Mouse (Mus musculus) MEL (cell line): ENCODE results near the gene Klhl26. TPM values are rescaled to one million over a fixed set of nuclear protein-coding genes. Genes with fewer than 3 reads are reported as not detected.

ENCODE experiments used
- DNase-seq: peaks from one replicate; pipeline ENCODE4 v3.0.0; 2011; ENCODE audit warnings: low read depth, low spot score
- H3K27ac ChIP-seq: 2 replicates; pipeline ENCODE4 v1.5.1; 2012; ENCODE audit warnings: low read depth, mild to moderate bottlenecking, control low read depth, low read length, moderate library complexity; ENCODE audit not compliant: control insufficient read depth
- H3K27me3 ChIP-seq, 2 experiments: fragments of 150-350 bp in 1 of 2; sonication (generic) in 1 of 2; 2 replicates each; pipeline ENCODE4 v1.6.1; 2012; ENCODE audit warnings: low read length in 2 of 2, mild to moderate bottlenecking in 2 of 2, improper control_type of control experiment in 1 of 2, moderate library complexity in 1 of 2; ENCODE audit not compliant: insufficient read depth in 2 of 2, control insufficient read depth in 1 of 2
- H3K36me3 ChIP-seq, 2 experiments: 2 replicates each; pipeline ENCODE4 v1.6.1; 2012 to 2014; ENCODE audit warnings: low read length in 2 of 2, improper control_type of control experiment in 1 of 2, inconsistent platforms in 1 of 2, mild to moderate bottlenecking in 1 of 2; ENCODE audit not compliant: insufficient read depth in 2 of 2, control insufficient read depth in 1 of 2
- H3K4me1 ChIP-seq, 2 experiments: fragments of 150-350 bp in 1 of 2; sonication (generic) in 1 of 2; 2 replicates each; pipeline ENCODE4 v1.6.1; 2012; ENCODE audit warnings: low read length in 2 of 2, improper control_type of control experiment in 1 of 2, mild to moderate bottlenecking in 1 of 2; ENCODE audit not compliant: insufficient read depth in 2 of 2, control insufficient read depth in 1 of 2
- H3K4me3 ChIP-seq, 2 experiments: fragments of 150-350 bp in 1 of 2; sonication (generic) in 1 of 2; 2 replicates each; pipeline ENCODE4 v1.5.1; 2012; ENCODE audit warnings: low read depth in 2 of 2, low read length in 2 of 2, mild to moderate bottlenecking in 2 of 2, moderate library complexity in 2 of 2, control low read depth in 1 of 2, improper control_type of control experiment in 1 of 2; ENCODE audit not compliant: control insufficient read depth in 1 of 2, insufficient read depth in 1 of 2
- H3K79me2 ChIP-seq: 2 replicates; pipeline ENCODE4 v1.6.1; 2012; ENCODE audit warnings: mild to moderate bottlenecking, low read length, moderate library complexity; ENCODE audit not compliant: control insufficient read depth, poor library complexity, insufficient read depth
- H3K9ac ChIP-seq: 2 replicates; pipeline ENCODE4 v1.6.1; 2012; ENCODE audit warnings: low read depth, mild to moderate bottlenecking, control low read depth, low read length, moderate library complexity; ENCODE audit not compliant: control insufficient read depth, poor library complexity, severe bottlenecking
- H3K9me3 ChIP-seq: fragments of 150-350 bp; sonication (generic); replicated peaks from 2 replicates; pipeline ENCODE4 v1.6.1; 2012; ENCODE audit warnings: mild to moderate bottlenecking, low read length, improper control_type of control experiment, moderate library complexity; ENCODE audit not compliant: insufficient read depth
- BHLHE40 ChIP-seq: IDR thresholded peaks from 2 replicates; pipeline ENCODE4 v1.6.1; 2012; ENCODE audit warnings: low read depth, mild to moderate bottlenecking, inconsistent platforms, low read length, improper control_type of control experiment, borderline replicate concordance
- CHD1 ChIP-seq: IDR thresholded peaks from 2 replicates; pipeline ENCODE4 v1.6.1; 2012; ENCODE audit warnings: low read depth, mild to moderate bottlenecking, inconsistent platforms, low read length, improper control_type of control experiment
- CHD2 ChIP-seq: IDR thresholded peaks from 2 replicates; pipeline ENCODE4 v1.6.1; 2011; ENCODE audit warnings: low read length, improper control_type of control experiment
- CTCF ChIP-seq, 3 experiments: IDR thresholded peaks in 2 of 3; conservative IDR thresholded peaks in 1 of 3; 2 replicates each; pipeline ENCODE4 v1.5.1; 2011 to 2012; ENCODE audit warnings: low read length in 3 of 3, low read depth in 2 of 3, mild to moderate bottlenecking in 2 of 3, improper control_type of control experiment in 1 of 3, inconsistent platforms in 1 of 3, mixed read lengths in 1 of 3, moderate library complexity in 1 of 3; ENCODE audit not compliant: control insufficient read depth in 1 of 3, insufficient read depth in 1 of 3, poor library complexity in 1 of 3, severe bottlenecking in 1 of 3
- E2F4 ChIP-seq: IDR thresholded peaks from 2 replicates; pipeline ENCODE4 v1.6.1; 2011; ENCODE audit warnings: low read depth, low read length, improper control_type of control experiment, borderline replicate concordance
- ELF1 ChIP-seq: IDR thresholded peaks from 2 replicates; pipeline ENCODE4 v1.6.1; 2014; ENCODE audit warnings: low read depth, mild to moderate bottlenecking, inconsistent platforms, low read length, improper control_type of control experiment, moderate library complexity
- EP300 ChIP-seq, 2 experiments: IDR thresholded peaks; 2 replicates each; pipeline ENCODE4 v1.6.1; 2011; ENCODE audit warnings: improper control_type of control experiment in 2 of 2, low read length in 2 of 2, low read depth in 1 of 2, mild to moderate bottlenecking in 1 of 2
- GABPA ChIP-seq: IDR thresholded peaks from 2 replicates; pipeline ENCODE4 v1.6.1; 2012; ENCODE audit warnings: low read depth, mild to moderate bottlenecking, inconsistent platforms, low read length, improper control_type of control experiment, moderate library complexity
- GATA1 ChIP-seq: IDR thresholded peaks from 2 replicates; pipeline ENCODE4 v1.6.1; 2011; ENCODE audit warnings: low read depth, low read length, improper control_type of control experiment
- HCFC1 ChIP-seq: IDR thresholded peaks from 2 replicates; pipeline ENCODE4 v1.6.1; 2012; ENCODE audit warnings: low read depth, mild to moderate bottlenecking, inconsistent platforms, low read length, improper control_type of control experiment, moderate library complexity
- JUND ChIP-seq: IDR thresholded peaks from 2 replicates; pipeline ENCODE4 v1.6.1; 2011; ENCODE audit warnings: low read depth, mild to moderate bottlenecking, improper control_type of control experiment, low read length
- MAFK ChIP-seq: IDR thresholded peaks from 2 replicates; pipeline ENCODE4 v1.6.1; 2011; ENCODE audit warnings: low read depth, mild to moderate bottlenecking, low read length, improper control_type of control experiment, borderline replicate concordance
- MAX ChIP-seq: IDR thresholded peaks from 2 replicates; pipeline ENCODE4 v1.6.1; 2011; ENCODE audit warnings: low read length, improper control_type of control experiment
- MAZ ChIP-seq: IDR thresholded peaks from 2 replicates; pipeline ENCODE4 v1.6.1; 2012; ENCODE audit warnings: low read depth, mild to moderate bottlenecking, inconsistent platforms, low read length, improper control_type of control experiment
- MEF2A ChIP-seq: IDR thresholded peaks from 2 replicates; pipeline ENCODE4 v1.6.1; 2014; ENCODE audit warnings: low read depth, mild to moderate bottlenecking, inconsistent platforms, low read length, improper control_type of control experiment; ENCODE audit not compliant: poor library complexity, insufficient replicate concordance, severe bottlenecking; ENCODE audit errors: extremely low read depth
- MXI1 ChIP-seq: IDR thresholded peaks from 2 replicates; pipeline ENCODE4 v1.6.1; 2011; ENCODE audit warnings: mild to moderate bottlenecking, low read depth, low read length, improper control_type of control experiment
- MYB ChIP-seq: IDR thresholded peaks from 2 replicates; pipeline ENCODE4 v1.6.1; 2011; ENCODE audit warnings: mild to moderate bottlenecking, low read depth, low read length, improper control_type of control experiment
- MYC ChIP-seq: IDR thresholded peaks from 2 replicates; pipeline ENCODE4 v1.6.1; 2011; ENCODE audit warnings: low read depth, mild to moderate bottlenecking, low read length, improper control_type of control experiment, moderate library complexity
- NELFE ChIP-seq: IDR thresholded peaks from 2 replicates; pipeline ENCODE4 v1.6.1; 2011; ENCODE audit warnings: low read depth, low read length, improper control_type of control experiment
- POLR2A ChIP-seq, 2 experiments: IDR thresholded peaks; 2 replicates each; pipeline ENCODE4 v1.6.1; 2011 to 2012; ENCODE audit warnings: low read length in 2 of 2, mild to moderate bottlenecking in 2 of 2, control low read depth in 1 of 2, improper control_type of control experiment in 1 of 2, low read depth in 1 of 2, moderate library complexity in 1 of 2; ENCODE audit not compliant: control insufficient read depth in 1 of 2, insufficient read depth in 1 of 2, poor library complexity in 1 of 2
- POLR2AphosphoS2 ChIP-seq: IDR thresholded peaks from 2 replicates; pipeline ENCODE4 v1.6.1; 2011; ENCODE audit warnings: low read length, improper control_type of control experiment
- RCOR1 ChIP-seq: IDR thresholded peaks from 2 replicates; pipeline ENCODE4 v1.6.1; 2012; ENCODE audit warnings: low read depth, mild to moderate bottlenecking, inconsistent platforms, low read length, improper control_type of control experiment
- SIN3A ChIP-seq: IDR thresholded peaks from 2 replicates; pipeline ENCODE4 v1.6.1; 2012; ENCODE audit warnings: low read length, improper control_type of control experiment, inconsistent platforms
- TCF12 ChIP-seq: IDR thresholded peaks from 2 replicates; pipeline ENCODE4 v1.6.1; 2014; ENCODE audit warnings: low read depth, mild to moderate bottlenecking, inconsistent platforms, low read length, improper control_type of control experiment, moderate library complexity
- USF1 ChIP-seq: IDR thresholded peaks from 2 replicates; pipeline ENCODE4 v1.6.1; 2014; ENCODE audit warnings: low read depth, mild to moderate bottlenecking, inconsistent platforms, low read length, improper control_type of control experiment, moderate library complexity
- USF2 ChIP-seq, 2 experiments: IDR thresholded peaks; 2 replicates each; pipeline ENCODE4 v1.6.1; 2011 to 2012; ENCODE audit warnings: improper control_type of control experiment in 2 of 2, low read length in 2 of 2, borderline replicate concordance in 1 of 2, inconsistent platforms in 1 of 2, low read depth in 1 of 2, mild to moderate bottlenecking in 1 of 2; ENCODE audit not compliant: insufficient read depth in 1 of 2
- ZC3H11A ChIP-seq: IDR thresholded peaks from 2 replicates; pipeline ENCODE4 v1.6.1; 2012; ENCODE audit warnings: low read depth, mild to moderate bottlenecking, inconsistent platforms, low read length, improper control_type of control experiment
- ZMIZ1 ChIP-seq: IDR thresholded peaks from 2 replicates; pipeline ENCODE4 v1.6.1; 2012; ENCODE audit warnings: low read depth, mild to moderate bottlenecking, inconsistent platforms, low read length, improper control_type of control experiment, moderate library complexity
- polyA plus RNA-seq, 2 experiments: library from polyadenylated mRNA; stranded (reverse) in 1 of 2; unstranded in 1 of 2; fragments of >175 nt in 1 of 2; fragments of >200 nt in 1 of 2; gene quantifications; 2 replicates each; pipeline versions ENCODE4 v1.2.1 to v1.2.4; 2012; ENCODE audit warnings: low replicate concordance in 2 of 2, low read depth in 1 of 2; ENCODE audit not compliant: insufficient read length in 2 of 2, insufficient read depth in 1 of 2, missing spikeins in 1 of 2
- total RNA-seq: library from RNA; depleted of rRNA; stranded (reverse); fragments of 300-350 nt; gene quantifications from 2 replicates; pipeline ENCODE4 v1.2.3, GENCODE M21; 2012

The Klhl26 gene
- total and polyA plus RNA-seq, 3 experiments: 8.0 to 11.4 TPM; not detected in 1

- H3K9me3 ChIP-seq: no peaks in the 10 kb centered on the region
- H3K4me3 ChIP-seq: no peak overlapping the region
- no peaks in the 10 kb centered on the region; a peak in 1 of 4 replicates for H3K36me3 ChIP-seq
- TF ChIP-seq MYB (no peak), MAZ (no peak), RCOR1 (no peak), MYC (no peak), JUND (no peak), SIN3A (no peak), EP300 (IDR thresholded peaks at IDR 0.05; ENCODE audit: low read depth in 1 of 2, low read length in 2 of 2) (no peak), HCFC1 (no peak), ZC3H11A (no peak), ZMIZ1 (no peak), GABPA (no peak), MAX (no peak), CHD1 (no peak), CHD2 (no peak), MEF2A (no peak), ELF1 (no peak), E2F4 (no peak)
- no peak overlapping the region for H3K9ac ChIP-seq
- H3K4me1 ChIP-seq: no peaks in the 10 kb centered on the region
- DNase-seq: no peak
- no peaks in the 10 kb centered on the region for H3K27me3 ChIP-seq
- no peaks in the 10 kb centered on the region for H3K79me2 ChIP-seq
- H3K27ac ChIP-seq: no peak overlapping the region
Measured at GRCm38 (mm10) chr8:70409019-70409418, 67.7 kb downstream of the Klhl26 start.

GRCm38 (mm10) chr8:70408301-70408700 lies 68.5 kb downstream of the Klhl26 start:
- Histone ChIP-seq H3K9me3 (no peaks in the 10 kb centered on the region), H3K27me3 (no peaks in the 10 kb centered on the region), H3K4me1 (no peaks in the 10 kb centered on the region), H3K79me2 (no peaks in the 10 kb centered on the region), H3K4me3 (no peak overlapping the region), H3K36me3 (no peaks in the 10 kb centered on the region; a peak in 1 of 4 replicates), H3K9ac (no peak overlapping the region), H3K27ac (no peak overlapping the region)
- DNase-seq: no peak
- no peak for TF ChIP-seq POLR2AphosphoS2
- no peak for TF ChIP-seq GABPA
- TF ChIP-seq MXI1: no peak
- TF ChIP-seq CTCF (IDR thresholded peaks at IDR 0.05 in 2 of 3, conservative IDR thresholded peaks at IDR 0.05 in 1 of 3; ENCODE audit: control insufficient read depth in 1 of 3, insufficient read depth in 1 of 3, low read depth in 2 of 3, low read length in 3 of 3, poor library complexity in 1 of 3, severe bottlenecking in 1 of 3): no peak
- TF ChIP-seq BHLHE40: no peak
- no peak for TF ChIP-seq ZMIZ1
- TF ChIP-seq GATA1: no peak
- no peak for TF ChIP-seq MYC
- TF ChIP-seq JUND: no peak
- no peak for TF ChIP-seq POLR2A (IDR thresholded peaks at IDR 0.05; ENCODE audit: control insufficient read depth in 1 of 2, insufficient read depth in 1 of 2, low read depth in 1 of 2, low read length in 2 of 2, poor library complexity in 1 of 2)
- TF ChIP-seq TCF12: no peak
- no peak for TF ChIP-seq USF2 (IDR thresholded peaks at IDR 0.05; ENCODE audit: borderline replicate concordance in 1 of 2, insufficient read depth in 1 of 2, low read depth in 1 of 2, low read length in 2 of 2)
- no peak for TF ChIP-seq USF1
- TF ChIP-seq NELFE: no peak
- no peak for TF ChIP-seq MAFK
